Mouse (Mus musculus): ENCODE measurements at regions not wholly inside any gene's neighbourhood (a gene's known extent, or its start where the extent isn't known, plus 50 kb on each side); places are given as distances from the start of the nearest gene placed in this dataset.

DNA sequence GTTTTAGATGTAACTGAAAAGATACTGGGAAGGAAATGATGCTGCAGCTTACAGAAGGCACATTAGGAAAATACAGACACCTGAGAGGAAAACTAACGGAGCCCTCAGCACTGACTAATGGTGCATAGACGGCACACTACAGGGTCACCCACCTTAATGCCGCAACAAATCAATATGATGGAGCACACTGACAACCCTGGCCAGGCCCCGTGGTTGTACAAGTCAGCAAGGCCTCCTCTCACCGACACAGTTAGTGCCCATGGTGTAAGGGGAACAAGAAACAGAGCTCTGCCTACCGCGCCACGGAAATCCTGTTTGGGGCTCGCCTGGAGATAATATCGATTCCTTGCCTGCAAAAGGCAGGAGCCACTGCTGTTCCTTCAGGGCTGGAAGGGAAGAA is 273.9 kb downstream of the Prim2 start:
- H3K4me2 ChIP-seq (ENCODE audit: low read depth, low read length): no peak overlapping the region
- ATAC-seq (replicated peaks; ENCODE audit: extremely low read depth, insufficient read depth, low FRiP score): no peak
- H3K4me3 ChIP-seq (ENCODE audit: low read length): no peak overlapping the region
- H3K36me3 ChIP-seq (ENCODE audit: control insufficient read depth, insufficient read depth): no peaks in the 10 kb centered on the region
- H3K27me3 ChIP-seq (ENCODE audit: control insufficient read depth, insufficient read depth, low read length): no peaks in the 10 kb centered on the region
- no peak overlapping the region for H3K9ac ChIP-seq (ENCODE audit: low read length)
- no peaks in the 10 kb centered on the region for H3K4me1 ChIP-seq (ENCODE audit: control insufficient read depth, insufficient read depth, low read length)
- no peaks in the 10 kb centered on the region for H3K9me3 ChIP-seq (replicated peaks; ENCODE audit: control insufficient read depth, low read length)
- 75% methylated on average over 10 of the region's 10 CpGs for WGBS
- H3K27ac ChIP-seq (ENCODE audit: low read length): no peak overlapping the region

DNA sequence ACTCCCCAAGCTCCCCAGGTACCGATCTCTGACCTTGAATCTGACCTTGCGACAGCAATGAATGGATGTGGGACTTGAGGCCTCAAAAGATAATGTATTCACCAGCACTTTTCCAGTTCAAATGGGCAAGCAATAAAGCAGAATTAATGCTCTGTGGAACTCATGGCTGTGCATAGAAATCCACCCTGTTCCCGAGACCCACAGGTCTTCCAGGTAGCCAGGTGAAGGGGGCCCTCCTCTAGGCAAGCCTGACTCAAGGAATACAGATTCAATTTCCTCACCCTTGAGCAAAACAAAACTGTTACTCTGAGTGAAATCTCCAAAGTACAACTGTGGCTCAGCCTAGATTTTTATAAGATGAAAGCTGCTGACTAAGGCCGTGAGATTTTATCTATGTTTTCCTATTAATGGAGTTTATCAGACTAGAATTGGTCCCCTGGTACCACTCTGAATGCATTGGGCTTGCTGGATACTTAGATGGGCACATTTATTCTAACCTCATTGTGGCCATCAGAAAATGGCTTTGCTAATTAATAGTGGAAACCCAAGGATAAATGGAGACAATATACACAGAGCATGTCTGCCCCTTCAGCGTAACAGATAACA is 274.5 kb downstream of the Prim2 start:
- H3K9me3 ChIP-seq (replicated peaks; ENCODE audit: control insufficient read depth, low read length): no peaks in the 10 kb centered on the region
- H3K27ac ChIP-seq (ENCODE audit: low read length): no peak overlapping the region
- no peak for ATAC-seq (replicated peaks; ENCODE audit: extremely low read depth, insufficient read depth, low FRiP score)
- WGBS: 80% methylated on average over 5 of the region's 5 CpGs
- no peak overlapping the region for H3K4me3 ChIP-seq (ENCODE audit: low read length)
- H3K4me1 ChIP-seq (ENCODE audit: control insufficient read depth, insufficient read depth, low read length): no peaks in the 10 kb centered on the region
- H3K36me3 ChIP-seq (ENCODE audit: control insufficient read depth, insufficient read depth): no peaks in the 10 kb centered on the region
- H3K4me2 ChIP-seq (ENCODE audit: low read depth, low read length): no peak overlapping the region
- H3K9ac ChIP-seq (ENCODE audit: low read length): no peak overlapping the region
- no peaks in the 10 kb centered on the region for H3K27me3 ChIP-seq (ENCODE audit: control insufficient read depth, insufficient read depth, low read length)

GRCm38 (mm10) chr1:33370796-33371195 is 298.8 kb downstream of the Prim2 start:
- WGBS: 45% methylated on average over 7 of the region's 7 CpGs
- Histone ChIP-seq H3K36me3 (ENCODE audit: control insufficient read depth, insufficient read depth) (no peaks in the 10 kb centered on the region), H3K27ac (ENCODE audit: low read length) (peak overlapping the region; percentile 4; the same call in 1 of the 2 replicates), H3K4me1 (ENCODE audit: control insufficient read depth, insufficient read depth, low read length) (no peaks in the 10 kb centered on the region), H3K4me2 (ENCODE audit: low read depth, low read length) (no peak overlapping the region), H3K27me3 (ENCODE audit: control insufficient read depth, insufficient read depth, low read length) (no peaks in the 10 kb centered on the region), H3K9ac (ENCODE audit: low read length) (no peak overlapping the region), H3K4me3 (ENCODE audit: low read length) (no peak overlapping the region), H3K9me3 (replicated peaks; ENCODE audit: control insufficient read depth, low read length) (no peaks in the 10 kb centered on the region)
- ATAC-seq (replicated peaks; ENCODE audit: extremely low read depth, insufficient read depth, low FRiP score): no peak

- 25% methylated on average over 13 of the region's 13 CpGs for whole genome bisulfite sequencing
- Histone ChIP-seq H3K9ac (ENCODE audit: low read length) (peak overlapping the region; percentile 49), H3K4me2 (ENCODE audit: low read depth, low read length) (peak overlapping the region; percentile 51), H3K4me3 (ENCODE audit: low read length) (peak overlapping the region; percentile 23), H3K9me3 (replicated peaks; ENCODE audit: control insufficient read depth, low read length) (no peaks in the 10 kb centered on the region), H3K36me3 (ENCODE audit: control insufficient read depth, insufficient read depth) (no peaks in the 10 kb centered on the region), H3K4me1 (ENCODE audit: control insufficient read depth, insufficient read depth, low read length) (peaks cover 4% of the 10 kb centered on the region; the same call in 1 of the 2 replicates), H3K27ac (ENCODE audit: low read length) (peak overlapping the region; percentile 14), H3K27me3 (ENCODE audit: control insufficient read depth, insufficient read depth, low read length) (no peaks in the 10 kb centered on the region)
- ATAC-seq (replicated peaks; ENCODE audit: extremely low read depth, insufficient read depth, low FRiP score): peak; percentile 67
Observed at GRCm38 (mm10) chr1:33362688-33363426, 306.7 kb downstream of the Prim2 start.

DNA sequence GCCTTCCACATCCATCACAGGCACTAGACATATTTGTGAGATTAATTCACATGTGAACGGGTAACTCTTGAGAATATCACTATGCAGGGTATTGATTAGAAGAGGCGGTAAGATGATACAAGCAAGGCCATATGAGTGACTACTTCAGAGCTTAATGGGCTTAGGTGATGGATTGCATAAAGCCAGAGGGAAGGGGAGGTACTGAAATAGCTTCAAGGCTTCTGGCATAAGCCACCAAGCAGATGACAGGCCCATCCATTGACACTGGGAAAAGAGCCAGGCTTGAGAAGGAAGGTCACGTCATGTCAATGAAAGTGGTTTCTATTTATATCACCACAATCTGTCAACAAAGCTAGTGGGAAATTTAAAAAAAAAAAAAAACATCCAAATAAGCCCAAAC is 335.5 kb downstream of the Prim2 start:
- H3K4me2 ChIP-seq (ENCODE audit: low read depth, low read length): no peak overlapping the region
- no peak overlapping the region for H3K4me3 ChIP-seq (ENCODE audit: low read length)
- 30% methylated on average over 3 of the region's 3 CpGs for WGBS
- no peaks in the 10 kb centered on the region for H3K27me3 ChIP-seq (ENCODE audit: control insufficient read depth, insufficient read depth, low read length)
- H3K9me3 ChIP-seq (replicated peaks; ENCODE audit: control insufficient read depth, low read length): no peaks in the 10 kb centered on the region
- H3K27ac ChIP-seq (ENCODE audit: low read length): peak overlapping the region; percentile 62
- ATAC-seq (replicated peaks; ENCODE audit: extremely low read depth, insufficient read depth, low FRiP score): peak; percentile 94
- H3K36me3 ChIP-seq (ENCODE audit: control insufficient read depth, insufficient read depth): no peaks in the 10 kb centered on the region
- no peak overlapping the region for H3K9ac ChIP-seq (ENCODE audit: low read length)
- peaks cover 10% of the 10 kb centered on the region for H3K4me1 ChIP-seq (ENCODE audit: control insufficient read depth, insufficient read depth, low read length)
